Mouse (Mus musculus): ENCODE measurements around the gene Pdlim1. TPM values are rescaled to one million over a fixed set of nuclear protein-coding genes. Genes with fewer than 3 reads are reported as not detected.

Gene Pdlim1
- polyA plus RNA-seq, 1 experiment, result 121 TPM

DNA sequence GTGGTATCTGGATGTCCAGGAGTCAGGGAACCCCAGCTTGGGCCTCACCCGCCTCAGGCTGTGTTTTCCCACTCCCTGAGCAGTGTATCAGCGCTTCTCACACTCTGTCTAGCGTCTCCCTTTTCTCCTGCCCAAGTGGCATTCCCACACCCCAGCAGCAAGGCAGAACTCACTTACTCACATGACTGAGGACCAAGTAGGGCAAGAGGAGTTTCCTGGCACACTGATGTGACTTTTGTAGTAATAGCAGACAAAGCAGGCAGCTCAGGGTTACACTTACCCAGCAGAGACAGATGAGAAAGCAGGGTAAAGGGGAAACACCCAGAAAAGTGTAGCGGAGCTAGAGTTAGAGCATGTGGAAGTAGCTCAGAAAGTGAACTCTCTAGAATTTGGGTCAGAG, 93.3 kb downstream of the Pdlim1 start:
- H3K27ac ChIP-seq (ENCODE audit: insufficient read depth, low read length), result no peak overlapping the region
- TF ChIP-seq POLR2A (IDR thresholded peaks at IDR 0.05; ENCODE audit: low read depth, low read length) (no peak), CTCF (IDR thresholded peaks at IDR 0.05; ENCODE audit: borderline replicate concordance, insufficient read depth, low read length) (no peak)
- H3K4me3 ChIP-seq (ENCODE audit: insufficient read depth, low read length), result no peak overlapping the region
- no peaks in the 10 kb centered on the region for H3K4me1 ChIP-seq (ENCODE audit: control insufficient read depth, insufficient read depth, low read length)

Other genes with a start within 250 kb of the Pdlim1 start
- gene Cyp2c54, start 198.0 kb downstream of the Pdlim1 start, polyA plus RNA-seq (2011; ENCODE audit: insufficient read length, low read depth, missing spikeins), result not detected in 2 replicates
- not detected in 2 replicates for gene Cyp2c50, start 182.2 kb downstream of the Pdlim1 start, polyA plus RNA-seq (2011; ENCODE audit: insufficient read length, low read depth, missing spikeins)
- gene Cyp2c70, start 84.5 kb downstream of the Pdlim1 start, polyA plus RNA-seq (2011; ENCODE audit: insufficient read length, low read depth, missing spikeins), result not detected in 2 replicates
- 111 and 180 TPM in 2 replicates for gene Sorbs1, start 241.9 kb upstream of the Pdlim1 start, polyA plus RNA-seq (2011; ENCODE audit: insufficient read length, low read depth, missing spikeins)